Mouse (Mus musculus) embryonic facial prominence, embryonic 15.5 days (tissue): ENCODE measurements around the gene Adamtsl3. TPM values are rescaled to one million over a fixed set of nuclear protein-coding genes. Genes with fewer than 3 reads are reported as not detected.

ENCODE experiments used
- ATAC-seq: fragments of 200-750 bp; cut with Nextera tagmentation; 2 replicates; pipeline ENCODE4 v1.8.0; 2017; ENCODE audit warnings: low read depth, moderate TSS enrichment; ENCODE audit not compliant: insufficient number of reproducible peaks, low FRiP score, low TSS enrichment
- H3K27ac ChIP-seq: fragments of 300-500 bp; sonication (generic); replicated peaks from 2 replicates; pipeline ENCODE4 v1.5.1; 2015; ENCODE audit warnings: mild to moderate bottlenecking, inconsistent platforms
- H3K27me3 ChIP-seq: fragments of 300-500 bp; sonication (generic); 2 replicates; pipeline ENCODE4 v1.6.1; 2015; ENCODE audit warnings: inconsistent platforms
- H3K36me3 ChIP-seq: fragments of 300-500 bp; sonication (generic); 2 replicates; pipeline ENCODE4 v1.6.1; 2015; ENCODE audit warnings: mild to moderate bottlenecking, inconsistent platforms
- H3K4me1 ChIP-seq: fragments of 300-500 bp; sonication (generic); 2 replicates; pipeline ENCODE4 v1.6.1; 2015; ENCODE audit warnings: inconsistent platforms
- H3K4me2 ChIP-seq: fragments of 300-500 bp; sonication (generic); replicated peaks from 2 replicates; pipeline ENCODE4 v1.6.1; 2015; ENCODE audit warnings: mild to moderate bottlenecking, inconsistent platforms
- H3K4me3 ChIP-seq: fragments of 300-500 bp; sonication (generic); replicated peaks from 2 replicates; pipeline ENCODE4 v1.5.1; 2015; ENCODE audit warnings: mild to moderate bottlenecking, inconsistent platforms
- H3K9ac ChIP-seq: fragments of 300-500 bp; sonication (generic); 2 replicates; pipeline ENCODE4 v1.6.1; 2015; ENCODE audit warnings: inconsistent platforms
- H3K9me3 ChIP-seq: fragments of 300-500 bp; sonication (generic); replicated peaks from 2 replicates; pipeline ENCODE4 v1.6.1; 2016; ENCODE audit warnings: inconsistent platforms
- WGBS: fragments of 180-500 bp; shearing (Covaris S2); methylation state at CpG from one replicate; pipeline ENCODE4 v1.1.7; 2015; 5-methylcytosine and 5-hydroxymethylcytosine counted together
- polyA plus RNA-seq: library from polyadenylated mRNA; unstranded; fragments of >200 nt; fragmentation: Nextera tagmentation; extraction: Ambion mirVana; gene quantifications from 2 replicates; pipeline ENCODE4 v1.2.1, GENCODE M21; 2015

The Adamtsl3 gene
- polyA plus RNA-seq, 1 experiment from 2014 or later: 3.4 TPM

DNA sequence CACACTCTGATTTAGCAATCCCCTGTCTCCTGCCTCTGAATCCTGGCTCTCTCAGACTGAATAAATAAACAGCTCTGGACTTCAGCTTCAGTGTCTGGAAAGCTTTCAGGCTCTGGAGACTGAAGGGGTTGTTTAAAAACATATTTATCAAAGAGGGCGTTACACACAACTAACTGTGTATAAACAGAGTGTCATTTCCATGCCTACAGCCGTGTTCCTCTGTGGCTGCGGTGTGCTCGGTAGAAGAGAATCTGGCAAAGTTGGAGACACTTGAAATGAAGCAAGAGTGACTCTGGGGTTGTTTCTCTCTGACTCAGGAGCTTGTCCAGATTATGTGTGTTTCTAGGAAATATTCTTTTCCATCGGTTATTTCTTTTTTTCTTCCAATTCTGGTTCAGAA lies 167.0 kb downstream of the Adamtsl3 start:
- H3K9ac ChIP-seq: no peak overlapping the region
- H3K36me3 ChIP-seq: no peaks in the 10 kb centered on the region
- H3K27ac ChIP-seq: no peak overlapping the region
- no peaks in the 10 kb centered on the region for H3K4me1 ChIP-seq
- WGBS: 48% methylated on average over 5 of the region's 5 CpGs
- no peak overlapping the region for H3K4me3 ChIP-seq
- no peaks in the 10 kb centered on the region for H3K27me3 ChIP-seq
- ATAC-seq: no peak
- no peak overlapping the region for H3K4me2 ChIP-seq
- no peaks in the 10 kb centered on the region for H3K9me3 ChIP-seq

- ATAC-seq: no peak
- Histone ChIP-seq H3K9me3 (no peaks in the 10 kb centered on the region), H3K27me3 (no peaks in the 10 kb centered on the region), H3K4me3 (no peak overlapping the region), H3K4me1 (no peaks in the 10 kb centered on the region), H3K36me3 (no peaks in the 10 kb centered on the region), H3K9ac (no peak overlapping the region), H3K27ac (no peak overlapping the region), H3K4me2 (no peak overlapping the region)
- 25% methylated on average over 4 of the region's 4 CpGs for WGBS
Measured at GRCm38 (mm10) chr7:82504101-82504500, 168.6 kb downstream of the Adamtsl3 start.

- no peak overlapping the region for H3K4me3 ChIP-seq
- ATAC-seq: no peak
Measured at GRCm38 (mm10) chr7:82530583-82530982, 195.1 kb downstream of the Adamtsl3 start.

GRCm38 (mm10) chr7:82531376-82531775 lies 195.9 kb downstream of the Adamtsl3 start:
- H3K36me3 ChIP-seq: no peaks in the 10 kb centered on the region
- H3K4me2 ChIP-seq: no peak overlapping the region
- H3K4me3 ChIP-seq: no peak overlapping the region
- peaks cover 12% of the 10 kb centered on the region; the same call in 1 of the 2 replicates for H3K4me1 ChIP-seq
- ATAC-seq: peak; percentile 48; the same call in 1 of the 2 replicates
- WGBS: 64% methylated on average over 7 of the region's 7 CpGs
- no peaks in the 10 kb centered on the region; the same call in 1 of the 2 replicates for H3K27me3 ChIP-seq
- no peaks in the 10 kb centered on the region for H3K9me3 ChIP-seq
- no peak overlapping the region for H3K9ac ChIP-seq
- no peak overlapping the region; the same call in 1 of the 2 replicates for H3K27ac ChIP-seq

More at GRCm38 (mm10) chr7:82530583-82530982, 195.1 kb downstream of the Adamtsl3 start:
- Histone ChIP-seq H3K36me3 (no peaks in the 10 kb centered on the region), H3K4me1 (peaks cover 12% of the 10 kb centered on the region; the same call in 1 of the 2 replicates), H3K9me3 (no peaks in the 10 kb centered on the region), H3K27me3 (no peaks in the 10 kb centered on the region; the same call in 1 of the 2 replicates), H3K4me2 (no peak overlapping the region), H3K9ac (no peak overlapping the region), H3K27ac (no peak overlapping the region)
- 49% methylated on average over 5 of the region's 5 CpGs for WGBS

- WGBS: 68% methylated on average over 4 of the region's 4 CpGs
- Histone ChIP-seq H3K9me3 (no peaks in the 10 kb centered on the region), H3K36me3 (no peaks in the 10 kb centered on the region), H3K4me3 (no peak overlapping the region), H3K27ac (no peak overlapping the region), H3K4me2 (no peak overlapping the region), H3K27me3 (no peaks in the 10 kb centered on the region; the same call in 1 of the 2 replicates), H3K4me1 (peaks cover 12% of the 10 kb centered on the region; the same call in 1 of the 2 replicates), H3K9ac (no peak overlapping the region)
- no peak for ATAC-seq
Measured at GRCm38 (mm10) chr7:82533188-82533587, 197.7 kb downstream of the Adamtsl3 start.

DNA sequence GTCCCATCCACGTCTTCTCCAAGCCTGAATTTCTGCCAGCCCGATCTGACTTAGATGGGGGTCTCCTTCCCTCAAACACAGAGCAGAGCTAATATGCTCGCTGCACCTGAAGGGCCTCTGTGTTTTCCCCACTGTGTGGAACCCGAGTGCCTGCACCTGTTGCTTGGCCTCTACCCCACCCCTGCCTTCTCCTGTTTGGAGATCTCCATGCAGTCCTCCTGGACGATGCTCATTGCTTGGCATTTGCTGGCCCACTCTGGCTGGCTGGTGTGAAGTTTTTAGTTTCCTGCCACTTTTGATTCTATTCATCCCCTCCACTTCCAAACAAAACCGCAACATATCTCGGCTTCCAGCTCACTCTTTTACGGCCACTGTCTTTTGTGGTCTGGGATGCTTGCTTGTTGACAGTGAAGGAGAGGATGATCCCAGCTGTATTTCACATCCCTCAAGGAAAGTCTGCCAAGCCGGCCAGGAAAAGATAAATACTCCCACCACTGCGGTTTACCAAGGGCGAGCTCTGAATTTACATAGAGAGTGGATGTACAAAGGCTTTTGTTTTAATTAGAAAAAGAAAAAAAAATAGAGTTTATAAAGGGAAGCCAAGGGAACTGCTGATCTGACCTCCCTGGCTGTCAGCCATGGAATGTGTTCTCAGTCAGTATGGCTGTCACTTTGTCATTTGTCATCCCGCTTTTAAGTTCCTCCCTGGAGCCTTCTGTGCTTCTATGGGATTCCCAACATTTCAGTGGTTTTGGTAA lies 198.4 kb downstream of the Adamtsl3 start:
- H3K4me3 ChIP-seq: no peak overlapping the region
- 50% methylated on average over 12 of the region's 12 CpGs for WGBS
- no peak overlapping the region for H3K9ac ChIP-seq

GRCm38 (mm10) chr7:82544390-82544919 lies 209.0 kb downstream of the Adamtsl3 start:
- H3K9me3 ChIP-seq: no peaks in the 10 kb centered on the region
- no peaks in the 10 kb centered on the region for H3K36me3 ChIP-seq
- 0 out of 2 replicates have a peak, but pooled peaks cover 10% of the 10 kb centered on the region for H3K4me1 ChIP-seq
- H3K9ac ChIP-seq: no peak overlapping the region
- no peak overlapping the region for H3K27ac ChIP-seq
- H3K4me2 ChIP-seq: no peak overlapping the region
- 34% methylated on average over 6 of the region's 6 CpGs for WGBS
- no peak overlapping the region for H3K4me3 ChIP-seq
- no peaks in the 10 kb centered on the region for H3K27me3 ChIP-seq
- no peak for ATAC-seq

More for the DNA sequence above, 198.4 kb downstream of the Adamtsl3 start:
- no peaks in the 10 kb centered on the region for H3K9me3 ChIP-seq
- H3K36me3 ChIP-seq: no peaks in the 10 kb centered on the region
- ATAC-seq: peak; percentile 32; the same call in 1 of the 2 replicates
- H3K4me2 ChIP-seq: no peak overlapping the region
- no peaks in the 10 kb centered on the region; the same call in 1 of the 2 replicates for H3K27me3 ChIP-seq
- H3K4me1 ChIP-seq: peaks cover 12% of the 10 kb centered on the region; the same call in 1 of the 2 replicates
- H3K27ac ChIP-seq: no peak overlapping the region

GRCm38 (mm10) chr7:82552005-82552404 lies 216.5 kb downstream of the Adamtsl3 start:
- no peaks in the 10 kb centered on the region for H3K27me3 ChIP-seq
- no peak overlapping the region for H3K4me2 ChIP-seq
- 0 out of 2 replicates have a peak, but pooled peaks cover 8% of the 10 kb centered on the region for H3K4me1 ChIP-seq
- H3K27ac ChIP-seq: no peak overlapping the region
- ATAC-seq: no peak
- H3K4me3 ChIP-seq: no peak overlapping the region
- no peaks in the 10 kb centered on the region for H3K9me3 ChIP-seq
- no peaks in the 10 kb centered on the region for H3K36me3 ChIP-seq
- WGBS: 43% methylated on average over 1 of the region's 1 CpGs
- no peak overlapping the region for H3K9ac ChIP-seq

DNA sequence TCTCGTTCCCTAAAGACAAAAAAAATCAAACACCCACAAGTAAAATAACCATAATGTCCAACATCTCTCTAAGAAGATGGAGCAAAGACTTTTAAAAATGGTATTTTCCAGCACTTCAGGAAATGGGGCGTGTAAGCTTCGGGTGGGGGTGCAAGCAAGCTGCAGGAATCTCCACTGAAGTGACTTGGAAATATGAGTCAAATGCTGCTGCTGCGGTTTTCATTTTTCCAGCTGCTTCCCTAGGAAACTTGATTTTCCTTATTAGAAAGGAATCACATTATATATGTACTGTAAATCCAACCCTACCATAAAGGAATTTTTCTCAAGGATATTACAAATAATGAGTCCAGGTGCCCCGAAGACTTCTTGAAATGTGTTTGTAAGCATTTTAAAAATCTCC lies 220.3 kb downstream of the Adamtsl3 start:
- Histone ChIP-seq H3K4me2 (no peak overlapping the region), H3K4me1 (0 out of 2 replicates have a peak, but pooled peaks cover 8% of the 10 kb centered on the region), H3K27ac (no peak overlapping the region), H3K27me3 (no peaks in the 10 kb centered on the region), H3K9me3 (no peaks in the 10 kb centered on the region), H3K9ac (no peak overlapping the region), H3K36me3 (no peaks in the 10 kb centered on the region), H3K4me3 (no peak overlapping the region)
- WGBS: 38% methylated on average over 5 of the region's 5 CpGs
- ATAC-seq: no peak

DNA sequence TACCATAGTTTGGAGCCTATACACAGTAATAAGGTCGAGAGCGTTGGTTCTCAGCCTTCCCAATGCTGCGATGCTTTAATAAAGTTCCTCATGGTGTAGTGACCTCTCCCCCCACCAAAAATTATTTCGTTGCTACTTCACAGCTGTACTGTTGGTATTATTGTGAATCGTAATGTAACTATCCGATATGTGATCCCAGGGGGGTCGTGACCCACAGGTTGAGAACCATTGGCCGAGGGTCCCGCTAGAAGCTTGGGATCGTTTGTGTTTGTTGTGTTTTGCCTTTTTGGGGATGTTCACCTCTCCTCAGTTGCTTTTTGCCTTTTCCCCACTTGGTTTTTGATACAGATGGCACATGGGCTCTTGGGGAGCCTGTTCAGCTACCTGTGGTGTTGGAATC lies 220.9 kb downstream of the Adamtsl3 start:
- Histone ChIP-seq H3K36me3 (no peaks in the 10 kb centered on the region), H3K4me1 (0 out of 2 replicates have a peak, but pooled peaks cover 8% of the 10 kb centered on the region), H3K9ac (no peak overlapping the region), H3K27ac (no peak overlapping the region), H3K27me3 (no peaks in the 10 kb centered on the region), H3K9me3 (no peaks in the 10 kb centered on the region), H3K4me3 (no peak overlapping the region), H3K4me2 (no peak overlapping the region)
- ATAC-seq: no peak
- 83% methylated on average over 10 of the region's 10 CpGs for WGBS

DNA sequence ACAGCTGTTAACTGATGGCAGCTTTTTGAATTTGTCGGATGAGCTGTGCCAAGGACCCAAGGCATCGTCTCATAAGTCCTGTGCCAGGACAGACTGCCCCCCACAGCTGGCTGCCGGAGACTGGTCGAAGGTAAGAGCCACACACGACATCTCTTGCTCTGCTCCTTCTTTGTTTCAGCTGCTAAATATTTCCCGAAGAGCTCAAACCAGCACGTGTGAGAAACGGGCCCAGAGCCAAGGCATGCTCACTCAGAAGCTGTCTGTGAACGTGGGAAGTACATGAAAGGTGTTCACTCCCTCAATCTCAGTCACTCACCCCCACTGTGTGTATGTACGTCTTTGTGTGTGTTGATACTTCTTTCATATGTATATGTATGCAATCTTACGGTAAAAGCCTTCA lies 221.6 kb downstream of the Adamtsl3 start:
- 55% methylated on average over 11 of the region's 11 CpGs for WGBS
- no peaks in the 10 kb centered on the region for H3K9me3 ChIP-seq
- no peak overlapping the region for H3K9ac ChIP-seq
- no peak for ATAC-seq
- H3K36me3 ChIP-seq: no peaks in the 10 kb centered on the region
- H3K4me3 ChIP-seq: no peak overlapping the region
- no peak overlapping the region for H3K27ac ChIP-seq
- no peaks in the 10 kb centered on the region for H3K27me3 ChIP-seq
- no peak overlapping the region for H3K4me2 ChIP-seq
- 0 out of 2 replicates have a peak, but pooled peaks cover 8% of the 10 kb centered on the region for H3K4me1 ChIP-seq
